Mouse (Mus musculus) lung, adult 2 months (tissue): ENCODE data around the gene Fzr1.

Source experiments
- CTCF ChIP-seq: fragments of 200-500 bp; IDR thresholded peaks from 2 replicates; pipeline ENCODE4 v1.5.1; 2011; ENCODE audit warnings: mild to moderate bottlenecking, low read length, control low read depth; ENCODE audit not compliant: insufficient read depth
- POLR2A ChIP-seq: fragments of 200-500 bp; IDR thresholded peaks from 2 replicates; pipeline ENCODE4 v1.6.1; 2011; ENCODE audit warnings: low read depth, mild to moderate bottlenecking, control low read depth, low read length, borderline replicate concordance; ENCODE audit errors: extremely low read depth

DNA sequence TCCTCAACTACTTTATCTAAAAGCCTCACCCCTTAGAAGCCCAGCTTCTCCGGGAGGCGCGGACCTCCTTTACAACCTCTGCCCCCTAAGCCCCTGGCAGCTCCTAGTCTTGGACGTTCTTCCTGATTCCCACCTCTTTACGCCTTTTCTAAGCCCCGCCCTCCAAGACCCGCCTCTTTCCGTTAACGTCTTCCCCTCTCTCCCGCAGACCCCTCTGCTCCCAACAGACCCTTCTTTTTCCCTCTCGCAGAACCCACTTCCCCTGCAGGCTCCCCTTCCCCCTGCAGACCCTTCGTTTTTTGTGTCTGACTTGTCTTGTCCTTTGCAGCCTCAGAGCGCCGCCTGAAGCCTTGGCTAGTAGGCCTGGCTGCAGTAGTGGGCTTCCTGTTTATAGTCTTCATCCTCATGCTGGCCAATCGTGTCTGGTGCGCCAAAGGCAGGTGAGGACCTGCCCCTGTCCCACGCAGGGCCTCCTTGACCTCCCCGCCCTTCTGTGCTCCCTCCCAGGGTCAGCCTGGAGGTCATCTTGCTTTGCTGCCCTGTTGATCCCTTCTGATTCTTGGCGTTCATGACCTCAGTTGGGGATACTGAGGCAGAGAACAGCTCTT is 15.2 kb upstream of the Fzr1 start:
- no peak for TF ChIP-seq POLR2A
- no peak for TF ChIP-seq CTCF
